In genomic region chr16:11086856-11087588, GRCm38 (mm10) we compare ENCODE assay signal across 9 mouse cellular contexts. TPM values are rescaled to one million over a fixed set of nuclear protein-coding genes. Genes with fewer than 3 reads are reported as not detected.
A peak's percentile ranks its signal among the peaks of the same experiment; 100 is the strongest.
DNase-seq lines count a peak whose midpoint lies in the region; ATAC-seq and TF ChIP-seq lines count a peak whose summit lies in the region.
"Had no signal": no experiment of that assay in that cellular context is flagged by ENCODE, and none has a peak within 500 bp of the region (broad histone marks: within the 10 kb centered on the region; RNA-seq: fewer than 3 reads in every experiment).

No protein-coding gene starts in this region.

- 90% methylated on average over 5 of the region's 5 CpGs for WGBS in intestine, postnatal 0 days
- 77% methylated on average over 5 of the region's 5 CpGs for WGBS in intestine, embryonic 16.5 days
- WGBS in kidney, postnatal 0 days = 76% methylated on average over 5 of the region's 5 CpGs

- no peak overlapping the region for H3K4me3 ChIP-seq in intestine, postnatal 0 days (ENCODE audit: low read depth, low read length)
- no peak overlapping the region for H3K4me3 ChIP-seq in intestine, embryonic 16.5 days (ENCODE audit: low read length)
- no peak overlapping the region for H3K4me3 ChIP-seq in MEL (ENCODE audit: control insufficient read depth in 1 of 2, insufficient read depth in 1 of 2, low read depth in 2 of 2, low read length in 2 of 2)
- no peak overlapping the region for H3K4me3 ChIP-seq in kidney, postnatal 0 days (replicated peaks; ENCODE audit: low read depth, low read length)
- H3K4me3 ChIP-seq: heart, embryonic 13.5 days had no signal

- no peak for TF ChIP-seq EP300 in MEL (IDR thresholded peaks at IDR 0.05; ENCODE audit: low read depth in 1 of 2, low read length in 2 of 2)

- no peaks in the 10 kb centered on the region for H3K9me3 ChIP-seq in intestine, postnatal 0 days (ENCODE audit: control insufficient read depth)
- no peaks in the 10 kb centered on the region for H3K9me3 ChIP-seq in intestine, embryonic 16.5 days (ENCODE audit: control insufficient read depth, low read length)
- H3K9me3 ChIP-seq in MEL (replicated peaks; ENCODE audit: insufficient read depth, low read length) = no peaks in the 10 kb centered on the region
- no peaks in the 10 kb centered on the region for H3K9me3 ChIP-seq in kidney, postnatal 0 days (replicated peaks; ENCODE audit: low read length)
- H3K9me3 ChIP-seq: heart, embryonic 13.5 days had no signal

- H3K4me1 ChIP-seq in intestine, postnatal 0 days (replicated peaks; ENCODE audit: control insufficient read depth, insufficient read depth, low read length) = no peaks in the 10 kb centered on the region
- no peaks in the 10 kb centered on the region for H3K4me1 ChIP-seq in intestine, embryonic 16.5 days (ENCODE audit: control insufficient read depth, insufficient read depth, low read length)
- H3K4me1 ChIP-seq in MEL (ENCODE audit: control insufficient read depth in 1 of 2, insufficient read depth in 2 of 2, low read length in 2 of 2) = no peaks in the 10 kb centered on the region
- no peaks in the 10 kb centered on the region for H3K4me1 ChIP-seq in kidney, postnatal 0 days (replicated peaks; ENCODE audit: insufficient read depth, low read length)

- H3K27ac ChIP-seq in intestine, postnatal 0 days (ENCODE audit: low read depth, low read length) = no peak overlapping the region
- no peak overlapping the region for H3K27ac ChIP-seq in intestine, embryonic 16.5 days (ENCODE audit: low read length)
- H3K27ac ChIP-seq in MEL (ENCODE audit: control insufficient read depth, low read depth, low read length) = no peak overlapping the region
- H3K27ac ChIP-seq in kidney, postnatal 0 days = no peak overlapping the region
- H3K27ac ChIP-seq: heart, embryonic 13.5 days had no signal

- H3K36me3 ChIP-seq in intestine, postnatal 0 days (ENCODE audit: control insufficient read depth, insufficient read depth) = peaks cover 79% of the 10 kb centered on the region
- H3K36me3 ChIP-seq in intestine, embryonic 16.5 days (ENCODE audit: control insufficient read depth, insufficient read depth, low read length) = peaks cover 12% of the 10 kb centered on the region
- peaks cover 2 to 22% of the 10 kb centered on the region in 2 experiments; a peak in 2 of 4 replicates for H3K36me3 ChIP-seq in MEL (ENCODE audit: control insufficient read depth in 1 of 2, insufficient read depth in 2 of 2, low read length in 2 of 2)
- peaks cover 55% of the 10 kb centered on the region for H3K36me3 ChIP-seq in kidney, postnatal 0 days (ENCODE audit: insufficient read depth, low read length)

- TF ChIP-seq RAD21 in MEL (IDR thresholded peaks at IDR 0.05; ENCODE audit: low read depth, low read length) = no peak

- no peaks in the 10 kb centered on the region for H3K27me3 ChIP-seq in intestine, postnatal 0 days (replicated peaks; ENCODE audit: control insufficient read depth, insufficient read depth, low read length)
- H3K27me3 ChIP-seq in intestine, embryonic 16.5 days (replicated peaks; ENCODE audit: control insufficient read depth, insufficient read depth, low read length) = no peaks in the 10 kb centered on the region
- no peaks in the 10 kb centered on the region for H3K27me3 ChIP-seq in MEL (ENCODE audit: control insufficient read depth in 1 of 2, insufficient read depth in 2 of 2, low read length in 2 of 2)
- H3K27me3 ChIP-seq in kidney, postnatal 0 days (ENCODE audit: insufficient read depth, low read length) = no peaks in the 10 kb centered on the region
- H3K27me3 ChIP-seq: heart, embryonic 13.5 days had no signal

- peak; percentile 37 for TF ChIP-seq CTCF in intestine, postnatal 0 days (IDR thresholded peaks at IDR 0.05; ENCODE audit: low read depth)
- peak in 1 of 3 experiments; percentile 13; a peak in 1 of 6 replicates for TF ChIP-seq CTCF in MEL (IDR thresholded peaks at IDR 0.05 in 2 of 3, conservative IDR thresholded peaks at IDR 0.05 in 1 of 3; ENCODE audit: control insufficient read depth in 1 of 3, insufficient read depth in 1 of 3, low read depth in 2 of 3, low read length in 3 of 3, poor library complexity in 1 of 3, severe bottlenecking in 1 of 3)
- peak; percentile 35 for TF ChIP-seq CTCF in kidney, postnatal 0 days (IDR thresholded peaks at IDR 0.05; ENCODE audit: low read depth)

- no peak overlapping the region for H3K9ac ChIP-seq in intestine, postnatal 0 days (ENCODE audit: low read depth, low read length)
- H3K9ac ChIP-seq in intestine, embryonic 16.5 days (ENCODE audit: low read depth, low read length) = no peak overlapping the region
- no peak overlapping the region for H3K9ac ChIP-seq in MEL (ENCODE audit: control insufficient read depth, low read depth, low read length, poor library complexity, severe bottlenecking)
- no peak overlapping the region for H3K9ac ChIP-seq in kidney, postnatal 0 days (ENCODE audit: low read depth, low read length)
- H3K9ac ChIP-seq: heart, embryonic 13.5 days had no signal

- no peak for ATAC-seq in intestine, postnatal 0 days
- ATAC-seq in intestine, embryonic 16.5 days = no peak
- no peak for ATAC-seq in kidney, postnatal 0 days (replicated peaks; ENCODE audit: low FRiP score, low read depth)
- no peak for ATAC-seq in granulocyte monocyte progenitor cell, adult 5-6 weeks (replicated peaks; ENCODE audit: poor library complexity, severe bottlenecking)

- H3K4me2 ChIP-seq in intestine, postnatal 0 days (replicated peaks; ENCODE audit: low read depth) = no peak overlapping the region
- H3K4me2 ChIP-seq in intestine, embryonic 16.5 days (ENCODE audit: low read depth, low read length) = no peak overlapping the region
- H3K4me2 ChIP-seq in kidney, postnatal 0 days (ENCODE audit: low read length) = no peak overlapping the region
- H3K4me2 ChIP-seq: heart, embryonic 13.5 days had no signal

- no peak for TF ChIP-seq POLR2A in MEL (IDR thresholded peaks at IDR 0.05; ENCODE audit: control insufficient read depth in 1 of 2, insufficient read depth in 1 of 2, low read depth in 1 of 2, low read length in 2 of 2, poor library complexity in 1 of 2)

- intact Hi-C loops in gastrocnemius, postnatal 36 days (cut with DNase I) = no loop called here

- DNase-seq in MEL (ENCODE audit: low read depth, low spot score) = peak; percentile 27
- peak; percentile 53 for DNase-seq in cerebellum, adult 9-11 months
- DNase-seq in kidney, postnatal 0 days (ENCODE audit: low spot score) = no peak
- no peak for DNase-seq in natural killer cell, adult 2 months (ENCODE audit: low spot score in 2 of 2)
- DNase-seq in gastrocnemius, postnatal 36 days = no peak

- no peaks in the 10 kb centered on the region for H3K79me2 ChIP-seq in MEL (ENCODE audit: control insufficient read depth, insufficient read depth, low read length, poor library complexity)

TF ChIP-seq in MEL, 35 proteins besides CTCF, POLR2A, EP300 and RAD21:
- TF ChIP-seq CHD1 (IDR thresholded peaks at IDR 0.05; ENCODE audit: low read depth, low read length) (no peak), TBP (IDR thresholded peaks at IDR 0.05; ENCODE audit: low read depth, low read length) (no peak), KAT2A (conservative IDR thresholded peaks at IDR 0.05; ENCODE audit: low read depth, low read length) (no peak), TAL1 (IDR thresholded peaks at IDR 0.05; ENCODE audit: low read length) (no peak), SIN3A (IDR thresholded peaks at IDR 0.05; ENCODE audit: low read length) (no peak), RCOR1 (IDR thresholded peaks at IDR 0.05; ENCODE audit: low read depth, low read length) (no peak), BHLHE40 (IDR thresholded peaks at IDR 0.05; ENCODE audit: borderline replicate concordance, low read depth, low read length) (no peak)

RNA-seq across cellular contexts. Expression of gene Litaf, which starts 21.1 kb away (rescaled TPM):
- 168 and 175 TPM in 2 replicates for polyA plus RNA-seq in intestine, postnatal 0 days (2015; fragmentation: Nextera tagmentation; extraction: Ambion mirVana)
- polyA plus RNA-seq in intestine, embryonic 16.5 days (2015; fragmentation: Nextera tagmentation; extraction: Ambion mirVana) = 110 and 114 TPM in 2 replicates
- 25.7 and 27.2 TPM in 2 replicates for total RNA-seq in MEL (2012; rRNA removed)
- polyA plus RNA-seq in MEL (2012; ENCODE audit: insufficient read depth in 1 of 2, insufficient read length in 2 of 2, low read depth in 1 of 2, low replicate concordance in 2 of 2, missing spikeins in 1 of 2) = 10 to 100 TPM in 1 of 2 experiments, not detected in 1; 50.1 TPM
- polyA plus RNA-seq in kidney, postnatal 0 days (2015; fragmentation: Nextera tagmentation; extraction: Ambion mirVana) = 137 and 145 TPM in 2 replicates
- total RNA-seq in granulocyte monocyte progenitor cell, adult 5-6 weeks (2014; fragmentation: Nextera tagmentation) = 46.4 and 48.0 TPM in 2 replicates
- 27.4 and 33.4 TPM in 2 replicates for total RNA-seq in granulocyte monocyte progenitor cell, adult 5-6 weeks (2017)
- 1 to 10 TPM; 7.4 to 8.8 TPM for total RNA-seq in gastrocnemius, postnatal 36 days (2021)

RNA-seq across cellular contexts. Expression of gene Snn, which starts 26.3 kb away (rescaled TPM):
- polyA plus RNA-seq in intestine, postnatal 0 days (2015; fragmentation: Nextera tagmentation; extraction: Ambion mirVana) = 8.2 and 8.9 TPM in 2 replicates
- 19.1 and 20.4 TPM in 2 replicates for polyA plus RNA-seq in intestine, embryonic 16.5 days (2015; fragmentation: Nextera tagmentation; extraction: Ambion mirVana)
- 0.42 and 0.73 TPM in 2 replicates for total RNA-seq in MEL (2012; rRNA removed)
- polyA plus RNA-seq in MEL (2012; ENCODE audit: insufficient read depth in 1 of 2, insufficient read length in 2 of 2, low read depth in 1 of 2, low replicate concordance in 2 of 2, missing spikeins in 1 of 2) = 1 to 10 TPM in 1 of 2 experiments, not detected in 1; 2.4 TPM
- 31.0 and 32.9 TPM in 2 replicates for polyA plus RNA-seq in kidney, postnatal 0 days (2015; fragmentation: Nextera tagmentation; extraction: Ambion mirVana)
- total RNA-seq in granulocyte monocyte progenitor cell, adult 5-6 weeks (2014; fragmentation: Nextera tagmentation) = 1.8 and 2.2 TPM in 2 replicates
- total RNA-seq in granulocyte monocyte progenitor cell, adult 5-6 weeks (2017) = 0.43 and 2.0 TPM in 2 replicates
- total RNA-seq in gastrocnemius, postnatal 36 days (2021) = 1 to 10 TPM; 3.1 to 3.7 TPM

RNA-seq across cellular contexts. Expression of gene Txndc11, which starts 47.4 kb away (rescaled TPM):
- polyA plus RNA-seq in intestine, postnatal 0 days (2015; fragmentation: Nextera tagmentation; extraction: Ambion mirVana) = 26.8 and 27.7 TPM in 2 replicates
- 31.6 and 33.9 TPM in 2 replicates for polyA plus RNA-seq in intestine, embryonic 16.5 days (2015; fragmentation: Nextera tagmentation; extraction: Ambion mirVana)
- 19.7 and 24.9 TPM in 2 replicates for total RNA-seq in MEL (2012; rRNA removed)
- polyA plus RNA-seq in MEL (2012; ENCODE audit: insufficient read depth in 1 of 2, insufficient read length in 2 of 2, low read depth in 1 of 2, low replicate concordance in 2 of 2, missing spikeins in 1 of 2) = 10 to 100 TPM in 1 of 2 experiments, not detected in 1; 33.7 TPM
- polyA plus RNA-seq in kidney, postnatal 0 days (2015; fragmentation: Nextera tagmentation; extraction: Ambion mirVana) = 28.8 and 33.3 TPM in 2 replicates
- total RNA-seq in granulocyte monocyte progenitor cell, adult 5-6 weeks (2014; fragmentation: Nextera tagmentation) = 52.8 and 71.7 TPM in 2 replicates
- 36.8 and 44.6 TPM in 2 replicates for total RNA-seq in granulocyte monocyte progenitor cell, adult 5-6 weeks (2017)
- 1 to 10 TPM; 7.6 to 8.6 TPM for total RNA-seq in gastrocnemius, postnatal 36 days (2021)

Comparison
In these comparisons a context has a peak if more than half of its experiments do, and no peak if none do; other contexts are left out.
1. DNase-seq: peak in MEL (single experiment) and cerebellum, adult 9-11 months (single experiment); none in kidney, postnatal 0 days (single experiment), natural killer cell, adult 2 months (0 of 2) and gastrocnemius, postnatal 36 days (0 of 2).